Mouse (Mus musculus) megakaryocyte, adult 5-6 weeks (primary cell): ENCODE results near the gene Gm20388. TPM values are rescaled to one million over a fixed set of nuclear protein-coding genes. Genes with fewer than 3 reads are reported as not detected.
"Not testable (repeated sequence)": the region's sequence is repeated elsewhere in the genome, so short reads cannot be mapped to it uniquely, and the experiment has no call there.

Source experiments
- ATAC-seq: 2 replicates; pipeline ENCODE4 v1.8.0; 2016; ENCODE audit warnings: mild to moderate bottlenecking, inconsistent platforms; ENCODE audit not compliant: poor library complexity, severe bottlenecking
- total RNA-seq, 2 experiments: library from RNA; stranded (forward) in 1 of 2; stranded (reverse) in 1 of 2; fragments of 153-499, 151-499 nt in 1 of 2; fragments of 221-1000, 200-1000 nt in 1 of 2; gene quantifications; 2 replicates each; pipeline versions ENCODE4 v1.2.3 to v1.2.4; 2015 to 2017

The Gm20388 gene
- total RNA-seq, 2 experiments from 2014 or later = 7.6 to 15.5 TPM

- peak; percentile 28; the same call in 1 of the 2 replicates for ATAC-seq
Measured at GRCm38 (mm10) chr8:120324555-120324954, 413.9 kb downstream of the Gm20388 start.

GRCm38 (mm10) chr8:120325172-120325767 is 414.6 kb downstream of the Gm20388 start:
- ATAC-seq = no peak

- 0 out of 2 replicates have a peak, but pooled peaks have one; percentile 17 for ATAC-seq
Measured at GRCm38 (mm10) chr8:120327131-120327554, 416.5 kb downstream of the Gm20388 start.

GRCm38 (mm10) chr8:120328361-120329022 is 417.9 kb downstream of the Gm20388 start:
- ATAC-seq = no peak

GRCm38 (mm10) chr8:120329030-120329748 is 418.5 kb downstream of the Gm20388 start:
- ATAC-seq = no peak

- no peak for ATAC-seq
Measured at GRCm38 (mm10) chr8:120331027-120331426, 420.4 kb downstream of the Gm20388 start.

GRCm38 (mm10) chr8:120332379-120333229 is 422.0 kb downstream of the Gm20388 start:
- ATAC-seq = peak; percentile 66

GRCm38 (mm10) chr8:120333681-120334080 is 423.0 kb downstream of the Gm20388 start:
- no peak for ATAC-seq

- not testable (repeated sequence) for ATAC-seq
Measured at GRCm38 (mm10) chr8:120334261-120334660, 423.6 kb downstream of the Gm20388 start.

GRCm38 (mm10) chr8:120334878-120335261 is 424.2 kb downstream of the Gm20388 start:
- no peak for ATAC-seq

- peak; percentile 72 for ATAC-seq
Measured at GRCm38 (mm10) chr8:120335262-120336086, 424.8 kb downstream of the Gm20388 start.

- no peak for ATAC-seq
Measured at GRCm38 (mm10) chr8:120336087-120336380, 425.4 kb downstream of the Gm20388 start.

- no peak for ATAC-seq
Measured at GRCm38 (mm10) chr8:120336909-120337555, 426.4 kb downstream of the Gm20388 start.

- ATAC-seq = no peak
Measured at GRCm38 (mm10) chr8:120337627-120338026, 427.0 kb downstream of the Gm20388 start.

- ATAC-seq = no peak
Measured at GRCm38 (mm10) chr8:120338678-120339077, 428.0 kb downstream of the Gm20388 start.

- ATAC-seq = no peak
Measured at GRCm38 (mm10) chr8:120339743-120340142, 429.1 kb downstream of the Gm20388 start.

- ATAC-seq = no peak
Measured at GRCm38 (mm10) chr8:120341124-120341523, 430.5 kb downstream of the Gm20388 start.

GRCm38 (mm10) chr8:120342847-120343548 is 432.4 kb downstream of the Gm20388 start:
- no peak for ATAC-seq

- ATAC-seq = no peak
Measured at GRCm38 (mm10) chr8:120343582-120343981, 432.9 kb downstream of the Gm20388 start.
